Mouse (Mus musculus) embryonic facial prominence, embryonic 15.5 days (tissue): Measurements from ENCODE around the gene Slc13a2. TPM values are rescaled to one million over a fixed set of nuclear protein-coding genes. Genes with fewer than 3 reads are reported as not detected.

Experiments
- ATAC-seq: fragments of 200-750 bp; cut with Nextera tagmentation; 2 replicates; pipeline ENCODE4 v1.8.0; 2017; ENCODE audit warnings: low read depth, moderate TSS enrichment; ENCODE audit not compliant: insufficient number of reproducible peaks, low FRiP score, low TSS enrichment
- H3K27ac ChIP-seq: fragments of 300-500 bp; sonication (generic); replicated peaks from 2 replicates; pipeline ENCODE4 v1.5.1; 2015; ENCODE audit warnings: mild to moderate bottlenecking, inconsistent platforms
- H3K27me3 ChIP-seq: fragments of 300-500 bp; sonication (generic); 2 replicates; pipeline ENCODE4 v1.6.1; 2015; ENCODE audit warnings: inconsistent platforms
- H3K36me3 ChIP-seq: fragments of 300-500 bp; sonication (generic); 2 replicates; pipeline ENCODE4 v1.6.1; 2015; ENCODE audit warnings: mild to moderate bottlenecking, inconsistent platforms
- H3K4me1 ChIP-seq: fragments of 300-500 bp; sonication (generic); 2 replicates; pipeline ENCODE4 v1.6.1; 2015; ENCODE audit warnings: inconsistent platforms
- H3K4me2 ChIP-seq: fragments of 300-500 bp; sonication (generic); replicated peaks from 2 replicates; pipeline ENCODE4 v1.6.1; 2015; ENCODE audit warnings: mild to moderate bottlenecking, inconsistent platforms
- H3K4me3 ChIP-seq: fragments of 300-500 bp; sonication (generic); replicated peaks from 2 replicates; pipeline ENCODE4 v1.5.1; 2015; ENCODE audit warnings: mild to moderate bottlenecking, inconsistent platforms
- H3K9ac ChIP-seq: fragments of 300-500 bp; sonication (generic); 2 replicates; pipeline ENCODE4 v1.6.1; 2015; ENCODE audit warnings: inconsistent platforms
- H3K9me3 ChIP-seq: fragments of 300-500 bp; sonication (generic); replicated peaks from 2 replicates; pipeline ENCODE4 v1.6.1; 2016; ENCODE audit warnings: inconsistent platforms
- WGBS: fragments of 180-500 bp; shearing (Covaris S2); methylation state at CpG from one replicate; pipeline ENCODE4 v1.1.7; 2015; 5-methylcytosine and 5-hydroxymethylcytosine counted together
- polyA plus RNA-seq: library from polyadenylated mRNA; unstranded; fragments of >200 nt; fragmentation: Nextera tagmentation; extraction: Ambion mirVana; gene quantifications from 2 replicates; pipeline ENCODE4 v1.2.1, GENCODE M21; 2015

The Slc13a2 gene
- polyA plus RNA-seq = 0.07 and 0.11 TPM in 2 replicates

DNA sequence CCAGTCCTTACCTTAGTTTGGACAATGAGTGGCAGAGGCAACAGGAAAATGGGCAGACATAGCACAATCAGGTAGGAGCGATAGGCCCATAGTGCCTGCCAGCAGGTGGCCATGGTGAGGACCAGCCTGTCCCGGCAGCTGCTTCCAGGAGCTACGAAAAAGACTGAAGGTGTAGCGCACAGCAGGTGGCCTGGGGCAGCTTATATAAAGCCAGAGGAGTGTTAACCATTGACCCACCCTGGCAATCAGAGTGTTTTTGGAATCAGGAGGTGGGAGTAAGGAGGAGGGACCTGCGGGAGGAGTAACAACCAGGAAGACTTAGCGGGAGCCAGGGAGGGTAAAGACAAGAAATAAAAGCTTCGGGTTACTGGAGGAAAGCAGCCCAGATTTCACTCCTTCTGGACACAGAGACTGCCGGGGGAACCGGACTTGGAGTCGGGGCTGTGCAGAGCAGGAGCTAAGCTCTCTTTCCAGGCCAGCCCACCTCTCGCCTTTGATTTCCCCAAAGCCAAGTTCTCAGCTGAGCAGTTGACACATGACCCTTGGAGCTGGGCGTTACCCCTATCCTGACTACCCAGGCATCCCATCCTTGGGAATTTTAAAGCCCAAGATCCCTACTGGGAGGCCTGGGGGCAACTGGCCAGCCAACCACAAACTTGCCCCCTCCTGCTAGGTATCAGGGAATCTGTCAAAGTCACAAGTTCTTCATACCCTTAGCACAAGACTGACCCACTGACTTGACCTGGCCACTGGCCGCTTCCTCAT is at the start of gene Slc13a2:
Slc13a2 (minus strand) TSS at position 163 of the 765 bp plus-strand sequence.
- 24% methylated on average over 13 of the region's 13 CpGs for WGBS
- Histone ChIP-seq H3K4me2 (no peak within 1 kb of the TSS), H3K4me3 (no peak within 1 kb of the TSS), H3K9me3 (no peaks in the 10 kb centered on the region), H3K27ac (no peak within 1 kb of the TSS), H3K27me3 (no peaks in the 10 kb centered on the region; the same call in 1 of the 2 replicates), H3K4me1 (no peaks in the 10 kb centered on the region; the same call in 1 of the 2 replicates), H3K36me3 (no peaks in the 10 kb centered on the region), H3K9ac (no peak within 1 kb of the TSS)
- ATAC-seq = no peak

DNA sequence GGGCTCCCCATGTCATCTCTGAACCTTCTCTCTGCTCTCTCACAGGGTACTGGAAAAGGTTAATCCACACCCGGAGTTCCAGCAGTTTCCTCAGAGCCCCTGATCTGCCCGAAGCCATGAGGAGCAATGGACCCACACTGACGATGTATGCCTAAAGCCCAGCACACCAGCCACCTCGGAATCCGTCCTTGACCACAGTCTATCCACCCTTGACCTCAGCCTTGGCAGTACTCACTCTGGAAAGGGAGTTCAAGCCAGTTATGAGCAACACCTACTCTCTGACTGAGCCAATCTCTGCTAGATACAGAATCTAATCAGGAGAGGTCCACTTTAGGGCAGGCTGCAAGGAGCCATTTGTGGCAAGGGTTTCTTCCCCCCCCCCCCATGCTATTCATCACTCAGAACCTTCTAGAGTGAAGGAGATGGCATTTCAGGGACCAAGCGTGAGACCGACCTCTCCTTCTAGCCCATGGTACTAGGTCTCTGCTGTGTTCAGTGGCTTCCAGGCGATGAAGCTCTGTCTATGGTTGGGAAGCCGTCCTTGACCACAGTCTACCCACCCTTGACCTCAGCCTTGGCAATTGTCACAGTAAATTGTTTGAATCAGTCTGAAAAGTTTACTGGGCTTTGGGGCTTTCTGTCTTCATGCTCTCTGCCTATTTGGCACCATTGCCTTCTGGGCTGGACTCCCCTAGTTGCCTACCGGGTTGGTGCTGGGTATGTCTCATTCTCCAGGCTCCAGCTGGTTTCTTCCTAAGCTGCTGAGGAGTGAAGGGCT is 49.5 kb upstream of the Slc13a2 start:
- no peaks in the 10 kb centered on the region for H3K9me3 ChIP-seq
- no peaks in the 10 kb centered on the region for H3K27me3 ChIP-seq
- H3K4me1 ChIP-seq = peaks cover 6% of the 10 kb centered on the region
- 91% methylated on average over 10 of the region's 10 CpGs for WGBS
- H3K4me3 ChIP-seq = no peak overlapping the region
- no peak overlapping the region for H3K9ac ChIP-seq
- H3K36me3 ChIP-seq = 0 out of 2 replicates have a peak, but pooled peaks cover 10% of the 10 kb centered on the region
- no peak overlapping the region for H3K4me2 ChIP-seq
- no peak for ATAC-seq
- H3K27ac ChIP-seq = no peak overlapping the region

DNA sequence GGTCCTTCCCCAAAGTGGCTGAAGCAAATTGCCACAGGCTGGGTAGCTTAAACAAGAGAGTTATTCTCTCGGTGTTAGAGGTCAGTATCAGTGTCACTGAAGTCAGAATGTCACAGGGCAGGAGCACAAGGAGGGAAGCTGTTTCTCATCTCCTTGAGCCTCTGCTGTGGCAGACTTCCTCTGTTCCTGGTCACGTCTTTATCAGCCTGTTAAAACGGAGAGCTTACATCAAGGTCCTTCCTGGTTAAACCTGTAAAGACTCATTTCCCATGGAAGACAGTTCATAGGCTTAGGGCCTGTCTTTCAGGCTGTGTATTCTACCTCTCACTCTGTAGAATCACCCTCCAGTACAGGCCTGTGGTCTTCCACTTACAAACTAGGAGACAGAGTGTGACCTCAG is 45.9 kb upstream of the Slc13a2 start:
- WGBS = 34% methylated on average over 3 of the region's 3 CpGs
- no peak overlapping the region for H3K27ac ChIP-seq
- H3K9me3 ChIP-seq = no peaks in the 10 kb centered on the region
- 0 out of 2 replicates have a peak, but pooled peaks cover 10% of the 10 kb centered on the region for H3K36me3 ChIP-seq
- H3K9ac ChIP-seq = no peak overlapping the region
- H3K27me3 ChIP-seq = no peaks in the 10 kb centered on the region
- H3K4me2 ChIP-seq = no peak overlapping the region
- H3K4me1 ChIP-seq = peaks cover 17% of the 10 kb centered on the region
- H3K4me3 ChIP-seq = no peak overlapping the region
- no peak for ATAC-seq

GRCm38 (mm10) chr11:78467515-78467914 is 45.5 kb upstream of the Slc13a2 start:
- no peak overlapping the region for H3K9ac ChIP-seq
- WGBS = 79% methylated on average over 7 of the region's 7 CpGs
- no peaks in the 10 kb centered on the region for H3K9me3 ChIP-seq
- H3K4me3 ChIP-seq = no peak overlapping the region
- H3K4me2 ChIP-seq = no peak overlapping the region
- no peak overlapping the region for H3K27ac ChIP-seq
- H3K36me3 ChIP-seq = 0 out of 2 replicates have a peak, but pooled peaks cover 10% of the 10 kb centered on the region
- peaks cover 17% of the 10 kb centered on the region for H3K4me1 ChIP-seq
- H3K27me3 ChIP-seq = no peaks in the 10 kb centered on the region
- no peak for ATAC-seq

DNA sequence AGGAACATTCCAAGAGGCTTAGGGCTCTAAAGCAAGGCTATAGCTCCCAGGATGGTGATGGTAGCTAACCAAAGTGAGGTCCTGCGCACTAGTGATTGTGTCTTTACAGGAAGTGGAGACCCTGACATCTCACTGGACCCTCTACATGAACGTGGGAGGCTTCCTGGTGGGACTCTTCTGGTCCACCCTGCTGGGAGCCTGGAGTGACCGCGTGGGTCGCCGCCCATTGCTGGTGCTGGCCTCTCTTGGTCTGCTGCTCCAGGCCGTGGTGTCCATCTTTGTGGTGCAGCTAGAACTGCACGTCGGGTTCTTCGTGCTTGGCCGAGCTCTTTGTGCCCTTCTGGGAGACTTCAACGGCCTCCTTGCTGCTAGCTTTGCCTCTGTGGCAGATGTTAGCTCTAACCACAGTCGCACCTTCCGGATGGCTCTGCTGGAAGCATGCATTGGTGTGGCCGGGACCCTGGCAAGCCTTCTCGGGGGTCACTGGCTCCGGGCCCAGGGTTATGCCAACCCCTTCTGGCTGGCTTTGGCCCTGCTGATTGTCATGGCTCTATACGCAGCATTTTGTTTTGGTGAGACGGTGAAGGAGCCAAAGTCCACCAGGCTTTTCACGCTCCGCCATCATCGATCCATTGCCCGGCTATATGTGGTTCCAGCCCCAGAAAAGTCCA is 44.4 kb upstream of the Slc13a2 start:
- Histone ChIP-seq H3K27me3 (no peaks in the 10 kb centered on the region), H3K36me3 (0 out of 2 replicates have a peak, but pooled peaks cover 3% of the 10 kb centered on the region), H3K4me3 (peak overlapping the region; percentile 75), H3K4me2 (peak overlapping the region; percentile 88), H3K9ac (peak overlapping the region; percentile 84; the same call in 1 of the 2 replicates), H3K27ac (peak overlapping the region; percentile 96), H3K9me3 (no peaks in the 10 kb centered on the region), H3K4me1 (peaks cover 17% of the 10 kb centered on the region)
- no peak for ATAC-seq
- WGBS = 63% methylated on average over 23 of the region's 23 CpGs

DNA sequence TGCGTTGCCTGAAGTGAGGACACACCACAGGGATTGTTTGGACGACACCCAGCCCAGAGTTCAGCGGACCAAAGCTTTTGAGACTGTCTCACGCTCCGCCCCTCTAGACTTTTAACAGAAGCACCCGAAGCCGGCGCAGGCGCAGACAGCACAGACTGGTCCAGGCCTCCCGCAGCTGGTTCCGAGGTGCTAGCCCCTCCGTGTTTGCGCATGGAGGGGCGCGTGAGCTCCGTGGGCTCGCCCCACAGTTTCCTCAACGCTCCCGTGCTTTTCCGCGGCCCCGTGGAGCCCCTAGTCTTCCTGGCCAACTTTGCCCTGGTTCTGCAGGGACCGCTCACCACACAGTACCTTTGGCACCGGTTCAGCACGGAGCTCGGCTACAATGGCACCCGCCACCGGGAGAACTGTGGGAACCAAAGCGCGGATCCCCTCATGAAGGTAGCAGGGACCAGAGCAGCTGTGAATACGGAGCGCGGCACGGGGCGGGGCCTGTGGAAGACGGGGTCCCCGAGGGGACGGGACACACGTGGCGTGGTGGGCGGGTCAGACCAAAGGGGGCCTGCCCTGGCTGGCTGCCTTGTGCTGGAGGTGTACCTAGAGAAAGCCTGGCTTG is 43.7 kb upstream of the Slc13a2 start, which contains the start of gene Slc46a1:
Slc46a1 (plus strand) TSS at position 130 of the 613 bp plus-strand sequence.
- under 1% methylated on average over 41 of the region's 41 CpGs for WGBS
- H3K36me3 ChIP-seq = no peaks in the 10 kb centered on the region

DNA sequence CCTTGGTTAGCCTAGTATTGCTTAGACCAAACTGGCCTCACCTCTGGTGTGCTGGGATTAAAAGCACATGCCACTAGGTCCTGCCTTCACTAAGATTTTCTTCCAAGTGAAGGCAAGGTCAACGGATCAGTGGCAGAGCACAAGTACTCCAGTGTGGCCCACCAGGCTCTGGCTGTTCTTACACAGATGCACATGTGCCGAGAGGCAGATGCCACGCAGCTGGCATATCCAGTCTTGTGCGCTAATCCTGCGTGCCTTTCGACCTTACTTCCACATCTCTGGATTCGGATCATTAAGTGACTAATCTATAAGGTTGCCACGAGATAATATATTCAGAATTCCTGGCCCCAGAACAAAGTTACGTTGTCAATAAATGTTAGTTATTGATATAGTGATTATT is 43.1 kb upstream of the Slc13a2 start:
- WGBS = 20% methylated on average over 9 of the region's 9 CpGs
- H3K27me3 ChIP-seq = no peaks in the 10 kb centered on the region
- peak overlapping the region; percentile 96 for H3K27ac ChIP-seq
- peak overlapping the region; percentile 75 for H3K4me3 ChIP-seq
- no peaks in the 10 kb centered on the region for H3K36me3 ChIP-seq
- no peak for ATAC-seq
- H3K4me1 ChIP-seq = peaks cover 17% of the 10 kb centered on the region
- no peaks in the 10 kb centered on the region for H3K9me3 ChIP-seq
- H3K4me2 ChIP-seq = peak overlapping the region; percentile 88
- H3K9ac ChIP-seq = peak overlapping the region; percentile 84; the same call in 1 of the 2 replicates

More for the DNA sequence above, 43.7 kb upstream of the Slc13a2 start, which contains the start of gene Slc46a1:
- H3K9me3 ChIP-seq = no peaks in the 10 kb centered on the region
- H3K4me2 ChIP-seq = peak within 1 kb of the TSS; percentile 88
- H3K27me3 ChIP-seq = no peaks in the 10 kb centered on the region
- peak; percentile 93 for ATAC-seq
- peaks cover 17% of the 10 kb centered on the region for H3K4me1 ChIP-seq
- peak within 1 kb of the TSS; percentile 84 for H3K9ac ChIP-seq
- H3K27ac ChIP-seq = peak within 1 kb of the TSS; percentile 96
- peak within 1 kb of the TSS; percentile 75 for H3K4me3 ChIP-seq

DNA sequence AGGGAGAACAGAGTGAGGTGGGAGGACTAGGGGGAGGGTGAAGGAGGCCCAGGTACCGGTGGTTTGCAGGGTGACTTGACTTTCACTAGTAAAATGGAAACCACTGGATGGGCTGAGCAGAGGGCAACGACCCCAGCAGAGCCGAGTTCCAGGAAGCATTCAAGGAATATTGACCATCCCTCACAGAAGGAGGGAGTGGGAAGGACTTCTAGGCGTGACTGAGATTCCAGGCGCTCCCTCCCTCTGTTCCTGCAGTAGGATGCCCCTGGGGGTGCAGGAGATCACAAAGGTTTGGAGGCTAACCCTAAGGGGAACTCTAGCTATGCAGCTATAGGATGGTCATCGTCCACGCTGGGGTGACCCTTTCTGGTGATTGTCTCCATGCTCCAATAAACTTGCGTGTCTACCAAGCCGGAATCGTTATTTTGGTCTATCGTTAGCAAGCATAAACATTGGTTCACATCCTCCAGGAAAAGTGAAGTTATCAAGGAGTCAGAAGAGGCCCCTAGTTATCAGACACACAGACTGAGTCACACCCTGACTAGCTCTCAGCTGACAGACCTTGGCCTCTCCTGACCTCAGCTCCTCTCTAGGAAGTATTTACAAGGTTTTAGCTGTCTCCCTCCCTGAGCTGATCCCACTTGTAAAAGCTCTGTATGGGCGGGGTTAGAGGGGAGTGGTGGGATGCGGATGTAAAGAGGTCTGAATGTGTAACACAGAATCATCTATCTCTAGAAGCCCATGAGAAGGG is 41.4 kb upstream of the Slc13a2 start:
- H3K9ac ChIP-seq = no peak overlapping the region
- H3K4me1 ChIP-seq = peaks cover 17% of the 10 kb centered on the region
- H3K4me2 ChIP-seq = no peak overlapping the region
- WGBS = 65% methylated on average over 13 of the region's 13 CpGs
- no peaks in the 10 kb centered on the region for H3K36me3 ChIP-seq
- no peaks in the 10 kb centered on the region for H3K27me3 ChIP-seq
- no peaks in the 10 kb centered on the region for H3K9me3 ChIP-seq
- no peak overlapping the region for H3K27ac ChIP-seq
- no peak for ATAC-seq
- no peak overlapping the region for H3K4me3 ChIP-seq

GRCm38 (mm10) chr11:78462669-78463068 is 40.7 kb upstream of the Slc13a2 start:
- WGBS = 78% methylated on average over 5 of the region's 5 CpGs
- no peak overlapping the region for H3K9ac ChIP-seq

DNA sequence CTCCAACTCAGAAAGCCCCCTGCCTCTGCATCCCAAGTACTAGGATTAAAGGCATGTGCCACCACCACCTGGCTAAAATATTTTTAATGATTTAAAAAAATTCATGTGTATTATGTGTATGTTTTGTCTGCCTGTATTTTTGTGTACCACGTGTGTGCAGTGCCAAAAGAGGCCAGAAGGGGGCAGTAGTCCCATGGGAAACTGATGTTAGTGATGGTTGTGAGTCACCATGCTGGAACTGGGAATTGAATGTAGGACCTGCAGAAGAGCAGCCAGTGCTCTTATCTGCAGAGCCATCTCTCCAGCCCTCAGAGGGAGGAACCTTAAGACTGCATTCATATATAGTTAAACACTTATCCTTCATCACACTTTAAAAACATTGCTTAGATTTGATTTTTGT is 39.9 kb upstream of the Slc13a2 start:
- Histone ChIP-seq H3K4me2 (no peak overlapping the region), H3K4me1 (peaks cover 14% of the 10 kb centered on the region), H3K9me3 (no peaks in the 10 kb centered on the region), H3K4me3 (no peak overlapping the region), H3K9ac (no peak overlapping the region), H3K27ac (no peak overlapping the region), H3K36me3 (no peaks in the 10 kb centered on the region), H3K27me3 (no peaks in the 10 kb centered on the region)
- WGBS = 77% methylated on average over 1 of the region's 1 CpGs
- ATAC-seq = no peak

More at GRCm38 (mm10) chr11:78462669-78463068, 40.7 kb upstream of the Slc13a2 start:
- no peak for ATAC-seq
- H3K27me3 ChIP-seq = no peaks in the 10 kb centered on the region
- no peak overlapping the region for H3K4me2 ChIP-seq
- no peaks in the 10 kb centered on the region for H3K36me3 ChIP-seq
- no peaks in the 10 kb centered on the region for H3K9me3 ChIP-seq
- no peak overlapping the region for H3K4me3 ChIP-seq
- H3K27ac ChIP-seq = no peak overlapping the region
- peaks cover 17% of the 10 kb centered on the region for H3K4me1 ChIP-seq
